Mouse (Mus musculus): Measurements from ENCODE around the gene Ccdc137.

Gene Ccdc137

GRCm38 (mm10) chr11:120498891-120499290 lies 41.0 kb downstream of the Ccdc137 start:
- DNase-seq (ENCODE audit: low spot score in 2 of 2): no peak

DNA sequence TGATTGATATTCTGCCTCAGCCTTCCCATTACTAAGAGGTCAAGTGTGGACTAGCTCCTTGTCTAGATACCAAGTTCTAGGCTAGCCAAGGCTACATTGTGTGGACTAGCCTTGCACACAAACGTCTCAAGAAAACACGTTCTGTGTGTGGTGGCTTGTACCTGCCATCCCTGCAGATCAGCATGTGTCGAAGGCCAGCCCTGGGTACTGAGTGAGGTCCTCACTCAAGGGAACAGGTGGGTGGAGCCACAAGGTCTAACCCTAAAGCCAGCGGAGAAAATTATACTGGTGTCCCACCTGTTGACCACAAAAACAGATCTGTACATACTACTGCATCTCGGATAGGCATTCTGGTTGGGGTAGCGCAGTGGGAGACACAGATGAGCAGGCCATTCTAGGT lies 42.0 kb downstream of the Ccdc137 start:
- DNase-seq (ENCODE audit: low spot score in 2 of 2): no peak

- DNase-seq (ENCODE audit: low spot score in 2 of 2): no peak
These were observed 42.4 kb downstream of the Ccdc137 start for GRCm38 (mm10) chr11:120500357-120500756.

DNA sequence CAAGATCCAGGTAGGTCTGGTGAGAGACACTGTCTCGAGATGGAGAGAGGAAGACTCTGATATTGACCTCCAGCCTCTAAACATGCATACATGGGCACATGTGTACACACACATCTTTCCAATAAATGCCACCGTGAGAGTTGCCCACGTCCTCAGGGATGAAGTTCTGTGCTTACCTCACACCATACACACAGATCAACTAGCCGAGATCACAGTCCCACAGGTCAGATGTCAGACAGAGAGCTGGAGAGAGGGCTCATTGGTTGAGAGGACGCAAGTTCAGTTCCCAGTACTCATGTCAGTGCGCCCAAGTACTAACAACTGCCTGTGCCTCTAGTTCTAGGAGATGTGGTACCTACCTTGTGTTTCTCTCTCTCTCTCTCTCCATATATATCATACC lies 43.1 kb downstream of the Ccdc137 start:
- no peak for DNase-seq (ENCODE audit: low spot score in 2 of 2)

DNA sequence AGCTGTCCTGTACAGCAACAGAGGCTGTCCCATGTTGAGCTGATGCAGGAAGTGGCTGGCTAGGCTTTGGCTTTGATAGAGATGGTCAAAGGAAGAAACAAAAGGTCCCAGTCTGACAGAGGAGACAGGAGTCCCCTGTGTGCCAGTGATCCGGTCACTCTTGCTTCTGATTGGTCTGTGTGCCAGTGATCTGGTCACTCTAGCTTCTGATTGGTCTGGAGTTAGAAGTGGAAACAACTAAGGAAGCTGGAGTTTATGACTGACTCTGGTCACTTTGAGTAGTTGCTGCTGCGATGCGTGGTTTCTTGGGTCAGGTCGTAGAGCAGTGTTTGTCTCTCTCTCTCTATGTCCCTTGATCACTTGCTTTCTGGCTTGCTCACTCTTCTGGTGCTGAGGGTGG lies 43.8 kb downstream of the Ccdc137 start:
- DNase-seq (ENCODE audit: low spot score in 2 of 2): no peak

GRCm38 (mm10) chr11:120505661-120506060 lies 47.7 kb downstream of the Ccdc137 start:
- no peak for DNase-seq (ENCODE audit: low spot score in 2 of 2)

- no peak for DNase-seq (ENCODE audit: low spot score in 2 of 2)
These were observed 49.0 kb downstream of the Ccdc137 start for GRCm38 (mm10) chr11:120506899-120507298.

DNA sequence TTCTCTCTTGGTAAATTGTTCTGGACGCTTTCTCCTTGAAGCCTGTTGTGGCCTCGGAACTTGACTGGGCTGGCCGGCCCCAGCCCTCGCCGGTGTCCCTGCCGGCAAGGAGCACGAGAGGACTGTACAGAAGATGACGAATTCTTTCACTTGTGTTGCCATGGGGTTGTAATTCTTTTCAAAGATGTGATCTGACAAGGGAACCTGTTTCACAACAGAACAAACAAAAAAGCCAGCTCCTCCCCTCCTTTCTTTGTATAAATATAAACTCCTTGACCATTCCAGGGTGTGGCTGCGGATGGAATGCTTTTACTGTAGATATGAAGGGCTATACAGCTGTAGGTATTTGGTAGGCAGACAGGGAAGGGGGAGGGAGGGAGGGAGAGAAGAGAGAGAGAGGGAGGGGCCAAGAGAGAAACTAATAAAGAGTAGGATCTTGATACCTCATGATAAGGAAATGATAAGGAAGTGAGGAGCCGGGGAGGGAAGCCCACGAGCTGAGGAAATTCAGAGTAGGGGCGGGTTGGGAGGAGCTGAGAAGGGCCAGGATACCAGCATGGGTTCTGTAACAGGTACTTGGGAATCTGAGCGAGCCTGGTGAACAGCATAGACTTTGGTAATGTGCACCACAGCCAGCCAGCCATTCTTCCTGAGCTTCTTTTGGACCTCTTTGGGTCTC lies 49.8 kb downstream of the Ccdc137 start:
- no peak for DNase-seq (ENCODE audit: low spot score in 2 of 2)

DNA sequence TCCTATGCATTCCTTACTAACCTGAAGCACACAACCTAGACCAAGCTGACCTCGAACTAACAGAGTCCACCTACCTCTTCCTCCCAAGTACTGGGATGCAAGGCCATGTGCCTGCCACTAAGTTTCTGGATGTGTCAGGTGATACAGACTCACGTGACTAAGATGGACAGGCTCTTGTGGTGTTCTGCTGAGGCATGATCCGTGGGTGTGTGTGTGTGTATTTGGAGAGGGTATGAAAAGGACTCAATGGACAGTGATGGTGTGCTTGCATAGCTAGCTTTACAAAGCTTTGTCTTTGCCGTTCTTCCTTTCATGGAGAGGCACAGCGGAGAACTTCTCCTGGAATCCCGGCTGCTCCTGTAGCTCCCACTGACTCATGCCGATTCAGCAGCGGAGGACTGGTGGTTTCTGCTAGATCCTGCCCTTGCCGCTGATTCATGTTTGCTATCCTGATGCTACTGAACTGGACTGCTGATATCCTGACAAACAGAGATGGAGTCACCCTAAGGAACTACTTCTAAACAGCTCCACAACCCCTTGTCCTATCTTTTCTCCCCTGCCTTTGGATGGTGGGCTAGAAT lies 50.5 kb downstream of the Ccdc137 start:
- no peak for DNase-seq (ENCODE audit: low spot score in 2 of 2)

GRCm38 (mm10) chr11:120509940-120510339 lies 52.0 kb downstream of the Ccdc137 start:
- DNase-seq (ENCODE audit: low spot score in 2 of 2): no peak

DNA sequence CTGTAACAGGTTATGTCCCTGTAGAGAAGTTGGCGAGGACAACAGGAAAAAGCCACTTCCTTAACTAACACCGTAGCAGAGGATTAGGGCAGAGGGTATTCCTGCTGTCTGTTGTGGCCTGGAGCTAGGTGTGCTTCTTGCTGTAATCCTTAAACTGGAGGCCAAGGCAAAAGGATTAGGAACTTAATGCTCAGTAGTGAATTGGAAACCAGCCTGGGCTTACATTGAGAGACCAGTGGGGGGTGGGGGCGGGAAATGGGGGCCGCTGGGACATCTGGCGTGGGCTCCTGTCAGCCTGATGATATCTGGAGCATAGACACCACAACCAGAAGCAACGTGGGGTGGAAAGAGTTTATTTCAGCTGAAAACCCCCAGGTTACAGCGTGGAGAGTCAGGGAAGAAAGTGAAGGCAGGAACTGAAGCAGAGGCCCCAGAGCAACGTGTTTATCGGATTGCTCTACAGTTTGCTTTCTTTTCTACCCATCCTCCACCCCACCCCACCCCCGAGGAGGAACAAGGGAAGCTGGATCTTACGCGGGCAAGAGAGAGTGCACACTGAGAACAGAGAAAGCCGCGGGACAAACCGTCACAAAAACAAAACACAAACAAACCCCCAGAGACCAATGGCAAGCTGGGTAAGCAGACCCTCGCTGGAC lies 52.6 kb downstream of the Ccdc137 start:
- DNase-seq (ENCODE audit: low spot score in 2 of 2): peak in 1 of 2 experiments; percentile 35

GRCm38 (mm10) chr11:120512790-120513453 lies 55.0 kb downstream of the Ccdc137 start:
- DNase-seq (ENCODE audit: low spot score in 2 of 2): no peak

Measured in spleen, postnatal 10 days (tissue).